Comparison of ENCODE assay signal across 11 mouse cellular contexts in genomic region chr14:75962250-75962649, GRCm38 (mm10). TPM values are rescaled to one million over a fixed set of nuclear protein-coding genes. Genes with fewer than 3 reads are reported as not detected.
DNase-seq lines count a peak whose midpoint lies in the region; ATAC-seq and TF ChIP-seq lines count a peak whose summit lies in the region.
"Had no signal": no experiment of that assay in that cellular context is flagged by ENCODE, and none has a peak within 500 bp of the region (broad histone marks: within the 10 kb centered on the region; RNA-seq: fewer than 3 reads in every experiment).

No protein-coding gene starts in this region.

- no peak for DNase-seq in kidney, postnatal 0 days (ENCODE audit: low spot score)
- no peak for DNase-seq in kidney, postnatal 10 days
- peak; percentile 70 to 72 for DNase-seq in frontal cortex, postnatal 10 days (ENCODE audit: low spot score in 2 of 2)
- peak; percentile 67 to 90 for DNase-seq in left cerebral cortex, adult 9 months (ENCODE audit: low spot score in 2 of 2)
- DNase-seq in right cerebral cortex, postnatal 14 days: peak; percentile 72
- no peak for DNase-seq in adrenal gland, postnatal 36 days
- no peak for DNase-seq in kidney, adult 9 months
- DNase-seq: kidney, adult 11 months; lung, postnatal 14 days had no signal

- no peak overlapping the region for H3K27ac ChIP-seq in kidney, postnatal 0 days

- no peak overlapping the region for H3K4me2 ChIP-seq in kidney, postnatal 0 days (ENCODE audit: low read length)

- ATAC-seq in kidney, postnatal 0 days (replicated peaks; ENCODE audit: low FRiP score, low read depth): no peak
- ATAC-seq in megakaryocyte, adult 5-6 weeks (ENCODE audit: poor library complexity, severe bottlenecking): no peak

- no peaks in the 10 kb centered on the region for H3K4me1 ChIP-seq in kidney, postnatal 0 days (replicated peaks; ENCODE audit: insufficient read depth, low read length)

- no peak overlapping the region for H3K4me3 ChIP-seq in kidney, postnatal 0 days (replicated peaks; ENCODE audit: low read depth, low read length)

- 86% methylated on average over 9 of the region's 9 CpGs for WGBS in kidney, postnatal 0 days

- H3K36me3 ChIP-seq in kidney, postnatal 0 days (ENCODE audit: insufficient read depth, low read length): no peaks in the 10 kb centered on the region

- peak; percentile 15; the same call in 1 of the 2 replicates for TF ChIP-seq CTCF in kidney, postnatal 0 days (IDR thresholded peaks at IDR 0.05; ENCODE audit: low read depth)

- H3K9ac ChIP-seq in kidney, postnatal 0 days (ENCODE audit: low read depth, low read length): no peak overlapping the region

- H3K27me3 ChIP-seq in kidney, postnatal 0 days (ENCODE audit: insufficient read depth, low read length): no peaks in the 10 kb centered on the region

- H3K9me3 ChIP-seq in kidney, postnatal 0 days (replicated peaks; ENCODE audit: low read length): no peaks in the 10 kb centered on the region

RNA-seq across cellular contexts. Expression of gene Kctd4, which starts 7.4 kb away (rescaled TPM):
- 0.20 and 0.24 TPM in 2 replicates for polyA plus RNA-seq in kidney, postnatal 0 days (2015; fragmentation: Nextera tagmentation; extraction: Ambion mirVana)
- not detected for total RNA-seq in adrenal gland, postnatal 36 days (2021)
- total RNA-seq in megakaryocyte, adult 5-6 weeks (2015): not detected in 2 replicates
- total RNA-seq in megakaryocyte, adult 5-6 weeks (2017): not detected in 2 replicates
- polyA plus RNA-seq: small intestine, adult 2 months had no signal

RNA-seq across cellular contexts. Expression of gene Gtf2f2, which starts 48.4 kb away (rescaled TPM):
- polyA plus RNA-seq in kidney, postnatal 0 days (2015; fragmentation: Nextera tagmentation; extraction: Ambion mirVana): 40.3 and 40.4 TPM in 2 replicates
- total RNA-seq in adrenal gland, postnatal 36 days (2021): 10 to 100 TPM; 24.3 to 24.6 TPM
- 33.3 and 33.9 TPM in 2 replicates for total RNA-seq in megakaryocyte, adult 5-6 weeks (2015)
- total RNA-seq in megakaryocyte, adult 5-6 weeks (2017): 37.3 and 42.2 TPM in 2 replicates

Comparison
In these comparisons a context has a peak if more than half of its experiments do, and no peak if none do; other contexts are left out.
1. DNase-seq: peak in frontal cortex, postnatal 10 days (2 of 2), left cerebral cortex, adult 9 months (2 of 2) and right cerebral cortex, postnatal 14 days (single experiment); none in kidney, postnatal 0 days (single experiment), kidney, postnatal 10 days (single experiment), adrenal gland, postnatal 36 days (0 of 2) and kidney, adult 9 months (single experiment).